Mouse (Mus musculus): ENCODE measurements around the gene Apip. TPM values are rescaled to one million over a fixed set of nuclear protein-coding genes. Genes with fewer than 3 reads are reported as not detected.
A peak's percentile ranks its signal among the peaks of the same experiment; 100 is the strongest.

Gene Apip
- 45.5 and 49.7 TPM in 2 replicates for polyA plus RNA-seq (2016; fragmentation: Nextera tagmentation; extraction: Ambion mirVana)

- Histone ChIP-seq H3K9ac (peak within 1 kb of the TSS; percentile 88), H3K36me3 (0 out of 2 replicates have a peak, but pooled peaks cover 8% of the 10 kb centered on the region), H3K4me3 (peak within 1 kb of the TSS; percentile 88), H3K9me3 (replicated peaks) (no peaks in the 10 kb centered on the region), H3K27me3 (replicated peaks) (no peaks in the 10 kb centered on the region), H3K4me1 (peaks cover 50% of the 10 kb centered on the region), H3K4me2 (peak within 1 kb of the TSS; percentile 79), H3K27ac (peak within 1 kb of the TSS; percentile 95)
- under 1% methylated on average over 55 of the region's 55 CpGs for WGBS (ENCODE audit: insufficient replicate concordance)
- ATAC-seq: peak; percentile 98
Measured at GRCm38 (mm10) chr2:103073219-103073982, at the start of gene Apip, which contains the start of gene Pdhx. Gene Apip (plus strand): TSS chr2:103073675. Gene Pdhx (minus strand): TSS chr2:103073513.

GRCm38 (mm10) chr2:103037831-103038230 is 35.6 kb upstream of the Apip start:
- ATAC-seq: no peak
- WGBS (ENCODE audit: insufficient replicate concordance): 80% methylated on average over 4 of the region's 4 CpGs

GRCm38 (mm10) chr2:103040896-103041295 is 32.6 kb upstream of the Apip start:
- Histone ChIP-seq H3K4me3 (no peak overlapping the region), H3K9ac (no peak overlapping the region), H3K4me2 (no peak overlapping the region), H3K27ac (no peak overlapping the region), H3K9me3 (replicated peaks) (no peaks in the 10 kb centered on the region), H3K36me3 (peaks cover 29% of the 10 kb centered on the region), H3K27me3 (replicated peaks) (no peaks in the 10 kb centered on the region), H3K4me1 (no peaks in the 10 kb centered on the region)
- WGBS (ENCODE audit: insufficient replicate concordance): 91% methylated on average over 8 of the region's 8 CpGs
- ATAC-seq: no peak

More at GRCm38 (mm10) chr2:103037831-103038230, 35.6 kb upstream of the Apip start:
- Histone ChIP-seq H3K4me2 (no peak overlapping the region), H3K27ac (no peak overlapping the region), H3K27me3 (replicated peaks) (no peaks in the 10 kb centered on the region), H3K4me1 (no peaks in the 10 kb centered on the region), H3K4me3 (no peak overlapping the region), H3K36me3 (peaks cover 32% of the 10 kb centered on the region), H3K9ac (no peak overlapping the region), H3K9me3 (replicated peaks) (no peaks in the 10 kb centered on the region)

GRCm38 (mm10) chr2:103045286-103045685 is 28.2 kb upstream of the Apip start:
- Histone ChIP-seq H3K9ac (no peak overlapping the region), H3K36me3 (peaks cover 22% of the 10 kb centered on the region), H3K4me3 (no peak overlapping the region), H3K9me3 (replicated peaks) (no peaks in the 10 kb centered on the region), H3K4me1 (peaks cover 1% of the 10 kb centered on the region; the same call in 1 of the 2 replicates), H3K27me3 (replicated peaks) (no peaks in the 10 kb centered on the region), H3K27ac (no peak overlapping the region), H3K4me2 (no peak overlapping the region)
- 87% methylated on average over 2 of the region's 2 CpGs for WGBS (ENCODE audit: insufficient replicate concordance)
- no peak for ATAC-seq

- Histone ChIP-seq H3K27me3 (replicated peaks) (no peaks in the 10 kb centered on the region), H3K27ac (no peak overlapping the region), H3K4me3 (no peak overlapping the region), H3K36me3 (peaks cover 10% of the 10 kb centered on the region), H3K4me1 (peaks cover 3% of the 10 kb centered on the region; the same call in 1 of the 2 replicates), H3K9me3 (replicated peaks) (no peaks in the 10 kb centered on the region), H3K9ac (no peak overlapping the region), H3K4me2 (no peak overlapping the region)
- 78% methylated on average over 19 of the region's 19 CpGs for WGBS (ENCODE audit: insufficient replicate concordance)
- no peak for ATAC-seq
Measured at GRCm38 (mm10) chr2:103051937-103052893, 21.3 kb upstream of the Apip start.

- Histone ChIP-seq H3K27ac (no peak overlapping the region), H3K9me3 (replicated peaks) (no peaks in the 10 kb centered on the region), H3K4me2 (no peak overlapping the region), H3K4me1 (no peaks in the 10 kb centered on the region), H3K9ac (no peak overlapping the region), H3K4me3 (no peak overlapping the region), H3K27me3 (replicated peaks) (no peaks in the 10 kb centered on the region), H3K36me3 (peaks cover 16% of the 10 kb centered on the region)
- no peak for ATAC-seq
- 80% methylated on average over 6 of the region's 6 CpGs for WGBS (ENCODE audit: insufficient replicate concordance)
Measured at GRCm38 (mm10) chr2:103055820-103056219, 17.7 kb upstream of the Apip start.

GRCm38 (mm10) chr2:103058266-103058665 is 15.2 kb upstream of the Apip start:
- 77% methylated on average over 3 of the region's 3 CpGs for WGBS (ENCODE audit: insufficient replicate concordance)
- Histone ChIP-seq H3K36me3 (peaks cover 16% of the 10 kb centered on the region), H3K27ac (no peak overlapping the region), H3K27me3 (replicated peaks) (no peaks in the 10 kb centered on the region), H3K4me2 (no peak overlapping the region), H3K9ac (no peak overlapping the region), H3K4me3 (no peak overlapping the region), H3K9me3 (replicated peaks) (no peaks in the 10 kb centered on the region), H3K4me1 (peaks cover 6% of the 10 kb centered on the region; the same call in 1 of the 2 replicates)
- no peak for ATAC-seq

- Histone ChIP-seq H3K27ac (no peak overlapping the region), H3K4me3 (no peak overlapping the region), H3K4me1 (peaks cover 6% of the 10 kb centered on the region; the same call in 1 of the 2 replicates), H3K4me2 (no peak overlapping the region), H3K9me3 (replicated peaks) (no peaks in the 10 kb centered on the region), H3K9ac (no peak overlapping the region), H3K27me3 (replicated peaks) (no peaks in the 10 kb centered on the region), H3K36me3 (peaks cover 4% of the 10 kb centered on the region; the same call in 1 of the 2 replicates)
- ATAC-seq: no peak
- 40% methylated on average over 3 of the region's 3 CpGs for whole genome bisulfite sequencing (ENCODE audit: insufficient replicate concordance)
Measured at GRCm38 (mm10) chr2:103062865-103063264, 10.6 kb upstream of the Apip start.

GRCm38 (mm10) chr2:103066683-103067551 is 6.6 kb upstream of the Apip start:
- Histone ChIP-seq H3K9ac (no peak overlapping the region), H3K36me3 (peaks cover 2% of the 10 kb centered on the region; the same call in 1 of the 2 replicates), H3K4me1 (peaks cover 43% of the 10 kb centered on the region), H3K4me2 (no peak overlapping the region), H3K4me3 (no peak overlapping the region), H3K27ac (no peak overlapping the region), H3K27me3 (replicated peaks) (no peaks in the 10 kb centered on the region), H3K9me3 (replicated peaks) (no peaks in the 10 kb centered on the region)
- WGBS (ENCODE audit: insufficient replicate concordance): 75% methylated on average over 8 of the region's 8 CpGs
- ATAC-seq: no peak

- H3K27ac ChIP-seq: no peak overlapping the region
- ATAC-seq: no peak
- WGBS (ENCODE audit: insufficient replicate concordance): 70% methylated on average over 2 of the region's 2 CpGs
Measured at GRCm38 (mm10) chr2:103067552-103068207, 5.8 kb upstream of the Apip start.

GRCm38 (mm10) chr2:103068602-103069001 is 4.9 kb upstream of the Apip start:
- Histone ChIP-seq H3K4me1 (peaks cover 45% of the 10 kb centered on the region), H3K9me3 (replicated peaks) (no peaks in the 10 kb centered on the region), H3K27ac (no peak overlapping the region), H3K4me3 (no peak overlapping the region), H3K27me3 (replicated peaks) (no peaks in the 10 kb centered on the region), H3K36me3 (peaks cover 2% of the 10 kb centered on the region; the same call in 1 of the 2 replicates), H3K4me2 (no peak overlapping the region), H3K9ac (no peak overlapping the region)
- 73% methylated on average over 1 of the region's 1 CpGs for WGBS (ENCODE audit: insufficient replicate concordance)
- no peak for ATAC-seq

More at GRCm38 (mm10) chr2:103067552-103068207, 5.8 kb upstream of the Apip start:
- Histone ChIP-seq H3K4me3 (no peak overlapping the region), H3K36me3 (peaks cover 2% of the 10 kb centered on the region; the same call in 1 of the 2 replicates), H3K4me2 (no peak overlapping the region), H3K4me1 (peaks cover 51% of the 10 kb centered on the region), H3K9me3 (replicated peaks) (no peaks in the 10 kb centered on the region), H3K27me3 (replicated peaks) (no peaks in the 10 kb centered on the region), H3K9ac (no peak overlapping the region)
